18 mouse cellular contexts compared by ENCODE assay signal in the genomic region with DNA sequence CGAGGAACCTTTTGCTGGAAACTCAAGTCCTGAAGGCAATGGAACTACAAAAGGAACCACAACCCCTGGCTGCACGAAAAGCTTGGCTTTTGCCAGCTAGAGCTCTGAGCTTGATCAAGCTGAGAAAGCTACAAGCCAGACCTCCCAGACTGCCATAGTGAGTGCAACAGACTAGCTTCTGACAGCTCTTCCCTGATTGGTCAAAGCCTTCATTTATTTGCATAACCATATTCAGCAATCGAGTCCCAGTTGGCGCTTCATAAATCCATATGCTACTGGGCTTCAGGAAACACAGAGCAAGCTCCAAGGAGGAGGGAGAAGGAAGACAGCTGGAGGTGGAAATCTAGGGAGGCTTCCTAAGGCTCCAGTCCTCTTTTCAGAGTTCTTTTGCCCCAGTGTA.
DNase-seq lines count a peak whose midpoint lies in the region; ATAC-seq lines count a peak whose summit lies in the region.
"Had no signal": no experiment of that assay in that cellular context is flagged by ENCODE, and none has a peak within 500 bp of the region (broad histone marks: within the 10 kb centered on the region; RNA-seq: fewer than 3 reads in every experiment).

No protein-coding gene starts in this region.

- WGBS in forebrain, embryonic 14.5 days: 74% methylated on average over 4 of the region's 4 CpGs
- 69% methylated on average over 4 of the region's 4 CpGs for WGBS in forebrain, embryonic 12.5 days
- 75% methylated on average over 4 of the region's 4 CpGs for WGBS in midbrain, embryonic 11.5 days

- no peaks in the 10 kb centered on the region for H3K36me3 ChIP-seq in forebrain, embryonic 14.5 days (ENCODE audit: control insufficient read depth, insufficient read depth, low read length)
- H3K36me3 ChIP-seq in forebrain, embryonic 12.5 days (replicated peaks): no peaks in the 10 kb centered on the region
- no peaks in the 10 kb centered on the region for H3K36me3 ChIP-seq in midbrain, embryonic 11.5 days (ENCODE audit: control insufficient read depth, insufficient read depth, low read length)
- H3K36me3 ChIP-seq: embryonic facial prominence, embryonic 12.5 days; G1E; liver, embryonic 15.5 days; midbrain, embryonic 15.5 days had no signal

- H3K4me1 ChIP-seq in forebrain, embryonic 14.5 days (ENCODE audit: control insufficient read depth, insufficient read depth, low read length): no peaks in the 10 kb centered on the region
- no peaks in the 10 kb centered on the region for H3K4me1 ChIP-seq in forebrain, embryonic 12.5 days
- H3K4me1 ChIP-seq in midbrain, embryonic 11.5 days (ENCODE audit: control insufficient read depth, insufficient read depth, low read length): no peaks in the 10 kb centered on the region
- H3K4me1 ChIP-seq: embryonic facial prominence, embryonic 12.5 days; liver, embryonic 15.5 days; megakaryocyte, embryonic 14.5 days; midbrain, embryonic 15.5 days had no signal

- no peaks in the 10 kb centered on the region for H3K9me3 ChIP-seq in forebrain, embryonic 14.5 days (replicated peaks; ENCODE audit: control insufficient read depth, low read length)
- no peaks in the 10 kb centered on the region for H3K9me3 ChIP-seq in forebrain, embryonic 12.5 days
- H3K9me3 ChIP-seq in midbrain, embryonic 11.5 days (ENCODE audit: control insufficient read depth, low read length): no peaks in the 10 kb centered on the region
- H3K9me3 ChIP-seq: embryonic facial prominence, embryonic 12.5 days; G1E; liver, embryonic 15.5 days; megakaryocyte, embryonic 14.5 days; midbrain, embryonic 15.5 days had no signal

- no peak for ATAC-seq in forebrain, embryonic 14.5 days
- ATAC-seq in forebrain, embryonic 12.5 days (ENCODE audit: low FRiP score): no peak
- ATAC-seq in midbrain, embryonic 11.5 days (ENCODE audit: low FRiP score): no peak
- ATAC-seq: midbrain, embryonic 15.5 days had no signal

- H3K27me3 ChIP-seq in forebrain, embryonic 14.5 days (replicated peaks; ENCODE audit: control insufficient read depth, insufficient read depth, low read length): no peaks in the 10 kb centered on the region
- H3K27me3 ChIP-seq in forebrain, embryonic 12.5 days: no peaks in the 10 kb centered on the region
- H3K27me3 ChIP-seq in midbrain, embryonic 11.5 days (ENCODE audit: control insufficient read depth, insufficient read depth, low read length): no peaks in the 10 kb centered on the region
- H3K27me3 ChIP-seq: embryonic facial prominence, embryonic 12.5 days; liver, embryonic 15.5 days; midbrain, embryonic 15.5 days had no signal

- H3K4me2 ChIP-seq in forebrain, embryonic 14.5 days (ENCODE audit: low read length): no peak overlapping the region
- H3K4me2 ChIP-seq in forebrain, embryonic 12.5 days: no peak overlapping the region
- no peak overlapping the region for H3K4me2 ChIP-seq in midbrain, embryonic 11.5 days
- H3K4me2 ChIP-seq: embryonic facial prominence, embryonic 12.5 days; liver, embryonic 15.5 days; midbrain, embryonic 15.5 days had no signal

- H3K9ac ChIP-seq in forebrain, embryonic 14.5 days (ENCODE audit: low read length): no peak overlapping the region
- no peak overlapping the region for H3K9ac ChIP-seq in forebrain, embryonic 12.5 days
- H3K9ac ChIP-seq in midbrain, embryonic 11.5 days (ENCODE audit: low read length): no peak overlapping the region
- H3K9ac ChIP-seq: embryonic facial prominence, embryonic 12.5 days; liver, embryonic 15.5 days; midbrain, embryonic 15.5 days had no signal

- peak; percentile 32 for DNase-seq in forebrain, embryonic 14.5 days (ENCODE audit: low spot score)
- peak; percentile 2 for DNase-seq in layer of hippocampus, adult 11-12 months (ENCODE audit: low spot score)
- no peak for DNase-seq in layer of hippocampus, adult 8-10 months (ENCODE audit: low spot score in 2 of 2)
- DNase-seq in right cerebral cortex, postnatal 10 days (ENCODE audit: low spot score in 2 of 2): peak; percentile 18 to 32
- DNase-seq in right cerebral cortex, postnatal 25 days: no peak
- DNase-seq in lung, postnatal 4 days: peak; percentile 5 to 27
- DNase-seq in midbrain, embryonic 11.5 days (ENCODE audit: low spot score, missing footprints): no peak
- DNase-seq: cerebellum, adult 9-10 months; kidney, adult 11 months; layer of hippocampus, postnatal 36 days; spleen, adult 18-20 months had no signal

- no peak overlapping the region for H3K4me3 ChIP-seq in forebrain, embryonic 14.5 days (ENCODE audit: low read depth, low read length)
- no peak overlapping the region for H3K4me3 ChIP-seq in forebrain, embryonic 12.5 days (replicated peaks)
- H3K4me3 ChIP-seq in midbrain, embryonic 11.5 days (ENCODE audit: low read depth, low read length): no peak overlapping the region
- H3K4me3 ChIP-seq: embryonic facial prominence, embryonic 12.5 days; liver, embryonic 15.5 days; megakaryocyte, embryonic 14.5 days; midbrain, embryonic 15.5 days; myocyte had no signal

- no peak overlapping the region for H3K27ac ChIP-seq in forebrain, embryonic 14.5 days (ENCODE audit: low read depth, low read length)
- no peak overlapping the region for H3K27ac ChIP-seq in forebrain, embryonic 12.5 days
- no peak overlapping the region for H3K27ac ChIP-seq in midbrain, embryonic 11.5 days (ENCODE audit: low read depth, low read length)
- H3K27ac ChIP-seq: embryonic facial prominence, embryonic 12.5 days; liver, embryonic 15.5 days; midbrain, embryonic 15.5 days had no signal

Comparison
In these comparisons a context has a peak if more than half of its experiments do, and no peak if none do; other contexts are left out.
1. DNase-seq: peak in forebrain, embryonic 14.5 days (single experiment), layer of hippocampus, adult 11-12 months (single experiment), right cerebral cortex, postnatal 10 days (2 of 2) and lung, postnatal 4 days (2 of 2); none in layer of hippocampus, adult 8-10 months (0 of 2), right cerebral cortex, postnatal 25 days (single experiment) and midbrain, embryonic 11.5 days (single experiment).